Mouse (Mus musculus) hindbrain, embryonic 13.5 days (tissue): ENCODE measurements around the gene Rap1a. TPM values are rescaled to one million over a fixed set of nuclear protein-coding genes. Genes with fewer than 3 reads are reported as not detected.
A peak's percentile ranks its signal among the peaks of the same experiment; 100 is the strongest.
"Not testable (repeated sequence)": the region's sequence is repeated elsewhere in the genome, so short reads cannot be mapped to it uniquely, and the experiment has no call there.

ENCODE experiments used
- ATAC-seq: fragments of 200-750 bp; cut with Nextera tagmentation; 2 replicates; pipeline ENCODE4 v1.8.0; 2017; ENCODE audit warnings: moderate TSS enrichment; ENCODE audit not compliant: low FRiP score
- H3K27ac ChIP-seq: fragments of 300-500 bp; sonication (generic); 2 replicates; pipeline ENCODE4 v1.5.1; 2015; ENCODE audit warnings: inconsistent platforms, mild to moderate bottlenecking, moderate library complexity
- H3K27me3 ChIP-seq: fragments of 300-500 bp; sonication (generic); 2 replicates; pipeline ENCODE4 v1.6.1; 2015; ENCODE audit warnings: mild to moderate bottlenecking, inconsistent platforms
- H3K36me3 ChIP-seq: fragments of 300-500 bp; sonication (generic); 2 replicates; pipeline ENCODE4 v1.6.1; 2015; ENCODE audit warnings: mild to moderate bottlenecking, inconsistent platforms
- H3K4me1 ChIP-seq: fragments of 300-500 bp; sonication (generic); replicated peaks from 2 replicates; pipeline ENCODE4 v1.6.1; 2015; ENCODE audit warnings: inconsistent platforms
- H3K4me2 ChIP-seq: fragments of 300-500 bp; sonication (generic); 2 replicates; pipeline ENCODE4 v1.6.1; 2015; ENCODE audit warnings: inconsistent platforms, mild to moderate bottlenecking, moderate library complexity
- H3K4me3 ChIP-seq: fragments of 300-500 bp; sonication (generic); 2 replicates; pipeline ENCODE4 v1.5.1; 2015; ENCODE audit warnings: mild to moderate bottlenecking, inconsistent platforms
- H3K9ac ChIP-seq: fragments of 300-500 bp; sonication (generic); 2 replicates; pipeline ENCODE4 v1.6.1; 2015; ENCODE audit warnings: mild to moderate bottlenecking, inconsistent platforms
- H3K9me3 ChIP-seq: fragments of 300-500 bp; sonication (generic); 2 replicates; pipeline ENCODE4 v1.6.1; 2016; ENCODE audit warnings: inconsistent platforms
- WGBS: fragments of 180-500 bp; shearing (Covaris S2); methylation state at CpG from one replicate; pipeline ENCODE4 v1.1.7; 2015; 5-methylcytosine and 5-hydroxymethylcytosine counted together
- polyA plus RNA-seq: library from polyadenylated mRNA; unstranded; fragments of >200 nt; fragmentation: Nextera tagmentation; extraction: Ambion mirVana; gene quantifications from 2 replicates; pipeline ENCODE4 v1.2.1, GENCODE M21; 2015

Gene Rap1a
- polyA plus RNA-seq, 1 experiment from 2014 or later: 88.1 TPM

DNA sequence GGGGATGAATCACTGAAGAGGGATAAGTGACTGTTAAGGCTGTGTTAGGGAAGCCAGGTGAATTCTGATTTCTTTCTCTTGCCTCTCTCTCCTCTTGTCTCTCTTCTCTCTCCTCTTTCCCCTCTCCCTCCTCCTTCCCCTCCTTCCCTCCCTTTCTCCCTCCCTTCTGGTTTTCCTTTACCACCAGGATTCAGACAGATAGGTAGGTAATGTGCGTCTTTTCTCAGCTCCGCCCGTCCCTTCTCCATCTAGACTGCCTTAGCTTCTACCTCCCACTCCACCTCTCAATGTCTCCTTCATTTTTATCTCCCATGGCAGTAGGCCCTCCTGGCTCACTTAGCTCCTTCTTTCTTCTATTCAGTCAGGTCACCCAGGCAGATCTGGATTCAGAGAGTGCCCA lies 95.6 kb downstream of the Rap1a start:
- Histone ChIP-seq H3K9ac (peak overlapping the region; percentile 79), H3K36me3 (no peaks in the 10 kb centered on the region), H3K9me3 (no peaks in the 10 kb centered on the region), H3K4me2 (peak overlapping the region; percentile 99), H3K27ac (peak overlapping the region; percentile 66; the same call in 1 of the 2 replicates), H3K4me3 (peak overlapping the region; percentile 56), H3K27me3 (peaks cover 48% of the 10 kb centered on the region), H3K4me1 (peaks cover 43% of the 10 kb centered on the region)
- WGBS: 18% methylated on average over 3 of the region's 3 CpGs
- ATAC-seq: no peak

DNA sequence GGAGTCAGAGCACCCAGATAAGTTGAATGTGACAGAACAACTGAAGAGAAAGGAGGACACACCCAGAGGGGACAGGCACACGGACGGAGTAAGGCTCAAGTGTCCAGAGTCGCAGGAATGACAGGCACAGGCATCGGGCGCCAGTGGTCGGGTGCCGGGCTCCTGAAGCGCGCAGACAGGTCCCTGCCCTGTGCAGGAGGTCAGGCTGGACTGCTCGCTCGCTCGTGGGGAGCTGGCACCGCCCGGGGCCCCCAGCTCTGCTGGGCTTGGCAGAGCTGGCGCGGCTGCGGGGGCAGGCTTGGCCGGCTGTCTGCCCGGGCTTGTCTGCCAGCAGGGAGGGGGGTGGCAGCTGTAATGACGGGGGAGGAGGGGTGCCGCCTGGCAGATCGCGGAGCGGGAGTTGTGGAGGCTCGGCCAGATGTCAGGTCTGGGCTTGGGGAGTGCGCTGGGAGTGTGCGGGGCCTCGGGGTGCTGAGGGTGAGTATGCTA lies 96.0 kb downstream of the Rap1a start:
- Histone ChIP-seq H3K27me3 (peaks cover 48% of the 10 kb centered on the region), H3K36me3 (no peaks in the 10 kb centered on the region), H3K27ac (peak overlapping the region; percentile 66), H3K4me3 (peak overlapping the region; percentile 56), H3K4me1 (peaks cover 38% of the 10 kb centered on the region), H3K9ac (peak overlapping the region; percentile 79), H3K9me3 (no peaks in the 10 kb centered on the region), H3K4me2 (peak overlapping the region; percentile 99)
- 0% methylated on average over 28 of the region's 28 CpGs for WGBS
- ATAC-seq: peak; percentile 73

DNA sequence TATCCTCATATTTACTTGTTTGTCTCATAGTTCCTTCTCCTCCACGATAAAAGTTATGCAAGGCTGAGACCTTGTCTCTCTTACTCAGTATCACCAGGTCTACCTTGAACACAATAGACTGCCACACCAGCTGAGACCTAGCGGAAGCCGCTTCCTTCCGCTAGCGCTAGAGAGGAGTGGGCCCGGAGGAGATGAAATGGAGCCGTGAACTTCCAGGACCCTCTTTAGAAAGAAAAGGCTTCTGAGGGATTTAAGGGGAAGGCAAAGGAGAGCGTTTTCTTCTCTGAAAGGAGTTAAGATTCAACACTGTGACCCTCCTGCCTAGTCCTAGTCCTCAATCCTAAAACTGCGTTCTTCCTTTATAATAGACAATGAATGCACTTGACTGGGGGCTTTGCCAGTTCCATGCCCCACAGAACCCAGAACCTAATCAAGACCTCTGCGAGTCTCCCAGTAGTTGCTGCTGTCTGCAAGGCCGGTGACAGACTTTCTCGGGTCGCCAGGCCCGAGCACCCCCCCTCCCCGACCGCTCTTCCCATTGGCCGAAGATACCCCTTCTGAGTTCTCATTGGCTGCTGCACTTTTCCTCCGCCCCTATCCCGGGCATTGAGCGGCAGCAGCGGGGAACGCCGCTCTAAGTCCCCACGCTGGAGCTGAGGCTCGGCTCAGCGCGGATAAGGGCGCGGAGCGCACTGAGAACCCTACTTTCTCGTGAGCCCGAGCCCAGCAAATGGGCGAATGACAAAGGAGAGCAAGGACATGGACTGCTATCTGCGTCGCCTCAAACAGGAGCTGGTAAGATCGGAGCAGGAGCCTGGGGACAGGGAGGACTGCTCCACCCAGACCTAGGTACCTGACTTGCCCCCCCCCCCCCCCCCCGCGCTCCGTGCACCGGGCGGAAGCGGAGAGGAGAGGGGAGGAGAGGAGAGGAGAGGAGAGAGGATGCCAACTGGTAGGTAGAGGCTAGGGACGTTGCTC lies 96.8 kb downstream of the Rap1a start, which contains the start of gene Inka2:
TSS of gene Inka2 (plus strand) at position 569 of the 978 bp plus-strand sequence.
- Histone ChIP-seq H3K27me3 (peaks cover 48% of the 10 kb centered on the region), H3K9ac (peak within 1 kb of the TSS; percentile 79), H3K36me3 (no peaks in the 10 kb centered on the region), H3K4me1 (peaks cover 38% of the 10 kb centered on the region), H3K9me3 (no peaks in the 10 kb centered on the region), H3K4me2 (peak within 1 kb of the TSS; percentile 99), H3K4me3 (peak within 1 kb of the TSS; percentile 56), H3K27ac (peak within 1 kb of the TSS; percentile 66)
- peak; percentile 96 for ATAC-seq
- WGBS: 2% methylated on average over 39 of the region's 43 CpGs

DNA sequence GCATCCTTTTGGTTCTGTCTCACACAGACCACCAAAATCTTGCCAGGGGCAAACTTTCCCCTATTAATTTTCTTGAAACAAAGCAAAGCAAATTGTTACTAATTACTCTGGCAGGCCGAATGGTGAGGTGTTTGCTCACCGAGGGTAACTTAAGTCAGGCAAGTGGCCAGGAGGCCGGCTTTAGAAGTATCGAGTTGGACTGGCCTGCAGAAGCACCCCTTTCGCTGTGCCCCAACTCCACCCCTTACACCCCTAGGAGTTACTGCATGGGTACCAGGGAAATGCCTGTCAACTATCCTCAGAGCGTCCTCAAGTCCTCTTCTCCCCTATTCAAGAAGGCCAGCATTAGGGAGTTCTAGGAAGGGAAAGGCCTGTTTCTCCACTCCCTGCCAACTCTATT lies 97.6 kb downstream of the Rap1a start:
- Histone ChIP-seq H3K36me3 (no peaks in the 10 kb centered on the region), H3K4me3 (no peak overlapping the region), H3K9me3 (no peaks in the 10 kb centered on the region), H3K4me1 (peaks cover 38% of the 10 kb centered on the region), H3K4me2 (peak overlapping the region; percentile 99), H3K27ac (no peak overlapping the region), H3K9ac (no peak overlapping the region), H3K27me3 (peaks cover 48% of the 10 kb centered on the region)
- WGBS: 52% methylated on average over 6 of the region's 6 CpGs
- no peak for ATAC-seq

DNA sequence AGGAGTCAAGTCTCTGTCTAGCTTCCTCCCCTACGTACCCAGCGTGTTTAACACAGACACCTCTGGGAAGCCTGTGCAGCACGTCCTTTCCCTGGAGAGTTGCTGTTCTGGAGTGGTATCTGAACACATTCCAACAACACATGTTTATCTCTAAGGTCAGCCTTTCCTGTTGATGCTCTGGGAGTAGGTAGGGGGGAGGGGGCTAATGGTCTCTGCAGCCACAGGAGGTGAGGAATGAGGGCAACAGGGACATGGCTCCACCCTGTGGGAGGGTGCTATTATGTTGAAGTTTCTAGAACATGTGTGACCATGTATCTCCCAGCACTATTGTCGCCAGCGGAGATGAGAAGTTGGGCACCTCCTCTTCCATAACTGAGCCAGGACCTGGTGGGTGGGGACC lies 99.7 kb downstream of the Rap1a start:
- no peaks in the 10 kb centered on the region for H3K36me3 ChIP-seq
- no peak overlapping the region for H3K9ac ChIP-seq
- H3K9me3 ChIP-seq: no peaks in the 10 kb centered on the region
- no peak for ATAC-seq
- no peak overlapping the region for H3K4me3 ChIP-seq
- 76% methylated on average over 5 of the region's 5 CpGs for WGBS
- H3K4me2 ChIP-seq: no peak overlapping the region
- H3K4me1 ChIP-seq: peaks cover 35% of the 10 kb centered on the region
- peaks cover 33% of the 10 kb centered on the region for H3K27me3 ChIP-seq
- H3K27ac ChIP-seq: no peak overlapping the region

DNA sequence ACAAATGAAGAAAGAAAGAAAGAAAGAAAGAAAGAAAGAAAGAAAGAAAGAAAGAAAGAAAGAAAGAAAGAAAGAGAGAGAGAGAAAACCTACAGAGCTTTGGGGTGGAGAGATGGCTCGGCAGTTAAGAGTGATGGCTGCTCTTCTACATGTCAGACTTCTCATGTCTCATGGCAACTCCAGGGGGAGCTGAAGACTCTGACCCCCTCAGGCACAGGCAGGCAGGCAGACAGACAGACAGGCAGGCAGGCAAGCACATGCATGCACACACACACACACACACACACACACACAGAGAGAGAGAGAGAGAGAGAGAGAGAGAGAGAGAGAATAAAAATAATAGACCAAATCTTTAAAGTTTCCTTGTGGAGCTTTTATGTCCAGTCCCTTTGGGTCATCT lies 100.3 kb downstream of the Rap1a start:
- H3K9me3 ChIP-seq, H3K4me2 ChIP-seq, ATAC-seq, H3K9ac ChIP-seq, H3K4me3 ChIP-seq, H3K27ac ChIP-seq, H3K36me3 ChIP-seq: not testable (repeated sequence)
- whole genome bisulfite sequencing: 38% methylated on average over 1 of the region's 1 CpGs
- peaks cover 28% of the 10 kb centered on the region for H3K27me3 ChIP-seq
- peaks cover 35% of the 10 kb centered on the region for H3K4me1 ChIP-seq

DNA sequence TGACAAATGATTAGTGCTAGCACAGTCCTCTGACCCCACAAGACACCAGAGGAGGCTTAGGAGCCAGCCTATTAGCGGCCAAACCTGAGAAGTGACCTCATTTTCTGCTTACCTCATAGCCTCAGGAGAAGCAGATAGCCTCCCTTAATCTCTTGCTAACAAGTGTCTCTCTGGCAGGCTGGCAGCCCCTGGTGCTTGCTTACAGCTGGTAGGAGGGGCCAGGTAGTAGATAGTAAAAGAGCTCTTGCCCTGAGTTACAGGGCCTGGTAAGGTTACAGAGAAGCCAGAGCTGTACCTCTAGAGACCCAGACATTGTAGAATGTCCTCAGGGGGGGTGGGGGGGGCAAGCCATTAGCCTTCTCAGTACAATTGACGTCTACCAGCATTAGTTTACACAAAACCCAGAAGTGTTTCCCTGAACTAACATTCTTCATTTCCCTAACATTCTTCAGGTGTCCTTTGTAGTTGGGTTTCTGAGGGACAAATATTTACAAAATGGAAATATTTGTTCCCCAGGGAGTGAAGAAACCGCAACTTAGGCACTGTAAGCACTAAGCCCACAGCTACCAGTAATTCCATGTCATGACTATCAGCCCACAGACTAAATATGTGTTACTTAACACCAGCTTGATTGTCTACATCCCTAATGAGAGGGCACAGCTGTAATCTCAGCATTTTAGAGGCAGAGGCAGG lies 101.7 kb downstream of the Rap1a start:
- WGBS: 73% methylated on average over 3 of the region's 3 CpGs

DNA sequence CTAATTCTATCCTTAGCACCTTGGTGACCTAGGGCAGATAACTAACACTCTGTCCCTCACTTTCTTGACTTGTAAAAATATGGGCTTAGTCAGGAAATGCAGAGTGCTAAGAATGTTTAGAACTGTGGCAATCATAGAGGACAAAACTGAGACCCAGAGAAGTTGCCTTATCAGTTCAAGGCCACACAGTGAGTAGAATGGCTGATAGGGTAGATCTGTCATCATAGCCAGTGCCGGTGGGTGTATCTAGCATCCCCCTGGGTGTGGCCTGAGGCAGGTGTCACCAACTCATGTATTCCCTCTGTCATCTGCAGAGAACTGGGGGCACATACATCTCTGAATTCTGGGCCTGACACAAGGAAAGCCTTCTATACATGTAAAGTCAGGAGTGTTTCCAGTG lies 102.8 kb downstream of the Rap1a start:
- no peak for ATAC-seq
- no peak overlapping the region for H3K9ac ChIP-seq
- H3K27me3 ChIP-seq: peaks cover 19% of the 10 kb centered on the region
- no peaks in the 10 kb centered on the region for H3K36me3 ChIP-seq
- no peak overlapping the region for H3K4me3 ChIP-seq
- H3K4me1 ChIP-seq: peaks cover 38% of the 10 kb centered on the region
- H3K9me3 ChIP-seq: no peaks in the 10 kb centered on the region
- H3K4me2 ChIP-seq: no peak overlapping the region
- H3K27ac ChIP-seq: no peak overlapping the region
- 96% methylated on average over 1 of the region's 1 CpGs for WGBS

More for the DNA sequence above, 101.7 kb downstream of the Rap1a start:
- no peak overlapping the region for H3K4me2 ChIP-seq
- ATAC-seq: no peak
- no peaks in the 10 kb centered on the region for H3K9me3 ChIP-seq
- no peak overlapping the region for H3K4me3 ChIP-seq
- no peaks in the 10 kb centered on the region for H3K36me3 ChIP-seq
- no peak overlapping the region for H3K9ac ChIP-seq
- peaks cover 23% of the 10 kb centered on the region for H3K27me3 ChIP-seq
- no peak overlapping the region for H3K27ac ChIP-seq
- H3K4me1 ChIP-seq: peaks cover 37% of the 10 kb centered on the region

DNA sequence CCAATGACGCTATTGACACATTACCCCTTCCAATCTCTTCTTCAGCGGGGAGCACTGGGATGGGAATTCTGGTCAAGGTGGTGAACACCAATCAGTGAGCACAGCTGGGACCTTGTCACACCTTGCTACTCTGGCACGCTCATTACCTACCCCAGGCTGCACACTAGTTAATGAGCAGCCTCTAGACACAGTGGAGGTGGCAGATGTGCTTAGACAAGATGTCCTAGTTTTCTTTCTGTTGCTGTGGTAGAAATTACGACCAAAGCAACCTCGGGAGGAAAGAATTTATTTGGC lies 104.0 kb downstream of the Rap1a start:
- Histone ChIP-seq H3K27ac (no peak overlapping the region; the same call in 1 of the 2 replicates), H3K9ac (no peak overlapping the region), H3K4me2 (no peak overlapping the region), H3K36me3 (no peaks in the 10 kb centered on the region), H3K4me1 (peaks cover 38% of the 10 kb centered on the region), H3K27me3 (peaks cover 6% of the 10 kb centered on the region; the same call in 1 of the 2 replicates), H3K9me3 (no peaks in the 10 kb centered on the region), H3K4me3 (no peak overlapping the region)
- 64% methylated on average over 5 of the region's 5 CpGs for WGBS
- ATAC-seq: peak; percentile 41; the same call in 1 of the 2 replicates

DNA sequence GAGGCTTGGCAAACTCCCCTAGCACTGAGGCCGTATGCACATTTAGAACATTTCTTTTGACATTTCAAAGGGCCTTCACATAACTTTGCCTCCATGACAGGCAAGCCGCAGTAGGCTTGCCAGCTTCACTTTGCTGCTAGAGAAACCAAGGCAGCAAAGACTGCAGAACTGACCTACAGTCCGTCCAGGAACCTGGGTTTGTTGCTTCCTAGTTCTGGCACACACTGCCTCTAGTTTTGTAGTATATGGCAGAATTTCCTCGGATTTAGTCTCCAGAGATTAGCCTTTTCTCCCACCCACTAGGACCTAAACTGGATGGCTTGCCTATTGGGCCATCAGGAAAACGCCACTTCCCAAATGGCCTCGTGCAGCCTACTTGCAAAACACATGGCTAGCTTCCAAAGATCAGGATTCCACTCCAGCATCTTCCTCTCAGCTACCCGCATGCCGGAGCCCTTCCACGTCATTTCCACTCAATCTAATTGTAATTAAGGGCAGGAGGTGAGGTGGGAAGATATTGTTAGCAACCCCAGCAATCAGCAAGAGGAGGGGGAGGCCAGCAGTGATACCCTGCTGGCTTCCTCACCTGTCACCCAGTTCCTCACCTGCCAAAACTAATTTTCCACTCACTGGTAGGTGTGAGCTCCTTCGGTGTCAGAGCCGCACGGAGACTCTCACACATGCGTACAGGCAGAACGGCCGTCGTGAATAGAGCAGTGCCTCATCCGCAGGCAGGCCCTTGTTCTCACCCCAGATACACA lies 104.6 kb downstream of the Rap1a start:
- Histone ChIP-seq H3K27me3 (peaks cover 2% of the 10 kb centered on the region; the same call in 1 of the 2 replicates), H3K4me1 (peaks cover 38% of the 10 kb centered on the region), H3K9ac (0 out of 2 replicates have a peak overlapping the region, but pooled peaks have one; percentile 35), H3K36me3 (no peaks in the 10 kb centered on the region), H3K4me3 (no peak overlapping the region), H3K4me2 (peak overlapping the region; percentile 42), H3K9me3 (no peaks in the 10 kb centered on the region), H3K27ac (peak overlapping the region; percentile 66; the same call in 1 of the 2 replicates)
- 61% methylated on average over 17 of the region's 17 CpGs for WGBS
- ATAC-seq: peak; percentile 25; the same call in 1 of the 2 replicates

DNA sequence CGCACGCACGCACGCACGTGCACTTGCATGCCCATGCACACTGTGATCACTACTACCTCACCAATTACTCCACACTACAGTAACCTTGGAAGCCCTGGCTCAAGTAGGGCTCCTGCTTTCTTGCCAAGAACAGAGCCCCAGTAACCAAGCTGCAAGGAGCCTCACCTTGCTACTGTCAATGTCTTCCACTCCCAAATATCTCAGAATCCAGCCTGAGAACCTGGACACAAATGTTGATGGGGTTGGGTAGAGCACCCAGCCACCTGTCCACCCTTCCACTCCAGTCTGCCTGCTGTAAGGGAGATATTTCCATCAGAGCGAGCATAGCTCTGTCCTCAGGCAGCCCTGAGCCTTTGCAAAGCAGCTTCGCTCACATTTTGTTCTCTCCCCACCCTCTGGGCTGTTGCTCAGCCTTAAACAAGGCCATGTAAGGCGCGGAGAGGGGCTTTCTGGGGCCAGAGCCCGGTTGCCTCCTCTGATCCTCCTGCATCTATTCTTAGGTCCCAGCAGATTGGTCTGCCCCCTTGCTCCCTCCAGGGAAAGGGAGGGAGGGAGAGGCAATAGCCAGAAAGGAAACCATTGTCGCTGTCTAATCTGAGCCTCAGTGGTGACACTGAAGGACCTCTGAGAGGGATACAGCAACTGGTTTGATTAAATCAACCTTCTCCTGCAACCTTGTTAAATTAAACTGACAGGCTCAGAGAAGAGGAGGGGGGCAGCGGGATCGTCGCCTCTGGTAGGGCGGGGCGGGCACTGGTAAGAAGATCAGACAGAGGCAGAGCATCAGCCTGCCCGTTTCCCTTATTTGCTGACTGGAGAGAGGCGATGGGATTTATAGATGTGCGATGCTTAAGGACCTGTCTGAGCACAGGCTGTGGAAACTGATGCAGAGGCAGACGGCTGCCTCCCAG lies 105.4 kb downstream of the Rap1a start:
- no peaks in the 10 kb centered on the region for H3K36me3 ChIP-seq
- H3K4me2 ChIP-seq: peak overlapping the region; percentile 42
- peaks cover 4% of the 10 kb centered on the region; the same call in 1 of the 2 replicates for H3K27me3 ChIP-seq
- peaks cover 38% of the 10 kb centered on the region for H3K4me1 ChIP-seq
- peak overlapping the region; percentile 35 for H3K9ac ChIP-seq
- 30% methylated on average over 20 of the region's 20 CpGs for WGBS
- peak overlapping the region; percentile 66 for H3K27ac ChIP-seq
- peak; percentile 58 for ATAC-seq
- H3K9me3 ChIP-seq: no peaks in the 10 kb centered on the region
- peak overlapping the region; percentile 7; the same call in 1 of the 2 replicates for H3K4me3 ChIP-seq
